Mouse (Mus musculus): ENCODE data around the gene Elavl3.

DNA sequence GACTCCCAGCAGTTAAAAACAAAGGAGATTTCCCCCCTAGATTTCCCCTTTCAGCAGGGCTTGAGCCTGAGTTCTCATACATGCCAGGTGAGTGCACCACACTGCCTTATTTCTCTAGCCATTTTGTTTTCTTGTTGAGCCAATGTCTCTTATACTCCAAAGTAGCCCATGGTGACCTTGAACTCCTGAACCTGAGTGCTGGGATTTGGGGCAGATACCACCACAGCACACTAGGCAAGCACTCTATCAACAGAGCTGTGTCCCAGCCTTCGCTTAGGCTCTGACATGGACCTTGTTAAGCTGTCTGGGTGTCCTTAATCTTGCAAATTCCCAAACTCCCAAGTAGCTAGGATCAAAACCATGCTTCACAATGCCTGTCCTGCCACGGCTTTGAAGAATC lies 10.0 kb downstream of the Elavl3 start:
- TF ChIP-seq CTCF (IDR thresholded peaks at IDR 0.05; ENCODE audit: borderline replicate concordance, insufficient read depth, low read depth, low read length) (no peak), POLR2A (IDR thresholded peaks at IDR 0.05; ENCODE audit: borderline replicate concordance, insufficient read depth, low read length) (no peak)
